Mouse (Mus musculus) retina, embryonic 14.5 days (tissue): ENCODE measurements around the gene Zmiz2.
"Not testable (repeated sequence)": the region's sequence is repeated elsewhere in the genome, so short reads cannot be mapped to it uniquely, and the experiment has no call there.

Source experiments
- DNase-seq: peaks from one replicate; pipeline ENCODE4 v3.0.0-alpha.2; 2015; ENCODE audit warnings: low spot score

Gene Zmiz2

DNA sequence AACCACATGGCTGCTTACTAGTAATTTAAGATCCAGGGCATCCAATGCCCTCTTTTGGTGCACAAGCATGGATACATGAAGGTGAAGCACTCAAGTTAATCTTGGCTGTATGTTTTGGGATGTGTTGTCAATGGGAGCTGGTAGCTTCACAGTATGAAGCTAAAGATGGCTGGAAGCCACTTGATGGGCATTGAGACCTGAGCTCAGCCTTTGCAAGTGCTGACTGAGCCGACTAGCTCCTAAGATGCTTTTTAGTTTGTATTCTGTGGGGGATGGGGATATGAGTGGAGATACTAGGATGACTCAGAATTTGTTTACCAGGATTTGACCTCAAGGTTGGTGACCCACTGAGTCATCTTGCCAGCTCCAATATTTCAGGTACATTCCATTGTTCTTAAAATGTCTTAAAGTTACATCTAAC lies 31.4 kb downstream of the Zmiz2 start:
- no peak for DNase-seq

DNA sequence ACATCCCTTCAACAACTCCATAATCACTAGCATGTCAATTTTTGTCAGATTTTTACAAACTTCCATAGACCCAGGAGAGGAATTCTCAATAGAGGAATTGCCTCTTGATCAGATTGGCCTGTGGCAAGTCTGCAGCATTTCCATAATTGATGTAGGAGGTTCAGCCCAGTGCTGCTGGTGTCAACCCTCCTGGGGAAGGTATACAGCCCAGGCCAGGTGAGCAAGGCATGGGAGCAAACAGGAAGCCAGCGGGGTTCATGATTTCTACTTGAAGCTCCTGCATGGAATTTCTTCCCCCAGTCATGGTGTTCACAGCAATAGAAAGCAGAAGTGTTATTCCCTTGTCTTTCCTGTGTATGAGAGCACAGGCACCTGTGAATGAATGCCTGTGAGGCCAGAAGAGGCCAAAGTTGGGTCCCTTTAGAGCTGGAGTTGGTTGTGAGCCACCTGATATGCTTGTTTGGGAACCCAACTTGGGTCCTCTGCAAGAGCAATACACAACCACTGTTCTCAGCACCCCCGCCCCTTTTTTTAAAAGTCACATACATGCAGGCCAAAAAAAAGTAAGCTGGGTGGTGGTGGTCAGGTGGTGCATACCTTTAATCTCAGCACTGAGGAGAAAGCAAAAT lies 32.0 kb downstream of the Zmiz2 start:
- no peak for DNase-seq

GRCm38 (mm10) chr11:6430186-6430585 lies 41.3 kb downstream of the Zmiz2 start:
- DNase-seq: no peak

DNA sequence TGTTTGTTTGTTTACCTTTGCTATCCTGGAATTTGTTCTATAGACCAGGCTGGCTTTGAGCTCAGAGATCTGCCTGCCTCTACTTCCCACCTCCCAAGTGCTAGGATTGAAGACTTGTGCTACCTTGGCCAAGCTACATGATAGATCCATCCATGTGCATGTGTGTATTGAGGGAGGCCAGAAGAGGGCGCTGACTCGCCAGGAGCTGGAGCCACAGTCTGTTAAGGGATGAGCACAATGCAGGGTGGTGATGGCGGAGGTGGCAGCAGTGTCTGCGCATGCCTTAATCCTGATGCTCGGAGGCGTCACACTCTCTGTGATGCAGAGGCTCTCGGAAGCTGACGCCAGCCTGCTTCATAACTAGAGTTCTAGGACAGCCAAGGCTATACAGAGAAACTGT lies 47.6 kb downstream of the Zmiz2 start:
- peak; percentile 65 for DNase-seq

DNA sequence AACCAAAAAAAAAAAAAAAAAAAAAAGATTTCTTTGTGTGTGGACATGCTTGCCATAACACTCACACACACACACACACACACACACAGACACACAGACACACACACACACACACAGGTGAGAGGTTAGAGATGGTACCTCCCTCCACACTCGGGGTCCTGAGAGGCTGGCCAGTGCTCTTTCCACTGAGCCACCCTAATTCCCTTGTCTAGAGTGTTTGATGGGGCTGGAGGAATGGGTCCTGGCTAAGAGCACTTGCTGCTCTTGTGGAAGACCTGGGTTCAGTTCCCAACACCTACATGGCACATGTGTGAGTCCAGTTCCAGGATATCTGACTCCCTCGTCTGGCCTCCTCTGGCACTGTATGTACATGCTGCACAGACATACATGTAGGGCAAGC lies 48.8 kb downstream of the Zmiz2 start:
- DNase-seq: no peak

DNA sequence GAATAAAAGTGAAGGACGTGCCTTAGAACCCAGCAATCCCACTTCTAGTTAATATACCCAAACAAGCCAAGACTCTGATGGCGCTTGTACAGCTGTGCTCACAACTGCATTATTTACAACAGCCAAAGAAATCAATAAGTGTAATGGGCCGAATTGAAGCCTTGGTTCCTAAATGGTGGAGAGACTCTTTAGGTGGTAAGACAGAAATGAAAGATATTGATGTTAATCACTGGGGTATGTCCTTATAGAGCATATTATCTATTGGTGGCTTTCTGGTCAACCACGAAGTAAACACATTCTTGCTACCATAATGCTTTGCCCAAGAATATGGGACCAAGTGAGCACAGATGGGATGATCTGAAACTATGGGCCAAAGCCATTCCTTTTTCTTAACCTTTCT lies 51.3 kb downstream of the Zmiz2 start:
- no peak for DNase-seq

- no peak for DNase-seq
Measured at GRCm38 (mm10) chr11:6442566-6442965, 53.7 kb downstream of the Zmiz2 start.

- no peak for DNase-seq
Measured at GRCm38 (mm10) chr11:6443102-6443501, 54.2 kb downstream of the Zmiz2 start.

GRCm38 (mm10) chr11:6443727-6444076 lies 54.8 kb downstream of the Zmiz2 start:
- DNase-seq: no peak

DNA sequence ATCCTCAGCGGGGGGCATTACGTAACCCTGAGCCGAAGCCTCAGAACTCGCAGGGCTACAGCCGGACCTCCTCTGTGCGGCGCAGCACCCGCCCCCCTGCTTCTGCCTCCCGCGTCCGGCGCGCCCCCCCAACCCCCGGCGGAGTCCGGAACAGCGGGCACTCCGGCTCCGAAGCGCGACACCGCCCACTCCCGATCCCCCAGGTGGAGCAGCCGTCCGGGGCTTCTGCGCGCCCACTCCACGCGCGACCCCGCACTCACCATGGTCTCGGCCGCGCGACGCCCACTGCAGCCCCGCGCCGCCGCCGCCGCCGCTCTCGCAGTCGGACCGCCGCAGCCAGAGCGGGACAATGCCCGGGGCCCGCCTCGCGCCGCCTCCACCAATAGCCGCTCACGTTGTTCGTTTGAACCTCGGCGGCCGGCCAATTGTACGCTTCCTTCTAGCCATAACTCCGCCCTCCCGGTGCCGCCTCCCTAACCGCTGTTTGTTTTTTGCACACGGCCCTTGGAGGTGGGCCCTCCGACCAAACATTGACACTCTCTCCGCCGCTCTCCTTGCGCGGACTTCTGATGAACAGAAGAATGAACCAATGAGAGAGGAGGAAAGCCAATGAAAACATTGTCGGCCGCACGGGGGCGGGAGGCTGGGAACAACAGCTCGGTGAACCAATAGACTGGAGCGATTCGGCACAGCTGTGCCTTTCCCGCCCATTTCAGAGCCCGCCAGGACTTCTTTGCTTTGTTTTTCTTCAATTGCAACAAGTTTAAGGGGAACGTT lies 55.4 kb downstream of the Zmiz2 start, which contains the start of gene H2afv:
Gene H2afv, minus strand, starts transcription at position 367 of the 777 bp plus-strand sequence.
- DNase-seq: peak; percentile 99

DNA sequence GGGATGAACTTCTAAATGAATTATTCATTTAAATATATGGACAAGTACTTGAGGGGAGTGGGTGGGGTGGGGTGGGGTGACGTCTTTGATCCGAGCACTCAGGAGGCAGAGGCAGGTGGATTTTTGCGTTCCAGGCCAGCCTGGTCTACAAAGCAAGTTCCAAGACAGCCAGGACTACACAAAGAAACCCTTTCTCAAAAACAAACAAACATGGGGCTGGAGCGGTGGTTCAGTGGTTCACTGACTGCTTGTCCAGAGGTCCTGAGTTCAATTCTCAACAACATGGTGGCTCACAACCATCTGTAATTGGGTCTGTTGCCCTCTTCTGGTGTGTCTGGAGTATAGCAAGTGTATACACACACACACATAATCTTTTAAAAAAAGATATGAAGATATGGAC lies 56.6 kb downstream of the Zmiz2 start:
- no peak for DNase-seq

DNA sequence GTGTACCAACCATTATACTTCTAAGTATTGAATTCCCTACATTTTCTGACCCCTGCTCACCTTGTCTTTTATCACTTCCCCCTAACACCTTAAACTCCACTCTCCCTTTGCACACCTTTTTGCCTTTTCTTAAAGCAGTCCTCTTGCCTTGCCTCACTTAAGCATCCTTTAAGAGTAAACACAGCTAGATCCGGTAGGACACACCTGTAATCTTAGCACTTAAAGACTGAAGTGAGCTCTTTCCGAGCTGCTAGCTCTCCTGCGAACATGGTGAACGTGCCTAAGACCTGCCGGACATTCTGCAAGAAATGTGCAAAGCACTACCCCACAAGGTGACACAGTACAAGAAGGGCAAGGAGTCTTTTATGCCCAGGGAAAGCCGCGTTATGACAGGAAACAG lies 57.1 kb downstream of the Zmiz2 start:
- no peak for DNase-seq

DNA sequence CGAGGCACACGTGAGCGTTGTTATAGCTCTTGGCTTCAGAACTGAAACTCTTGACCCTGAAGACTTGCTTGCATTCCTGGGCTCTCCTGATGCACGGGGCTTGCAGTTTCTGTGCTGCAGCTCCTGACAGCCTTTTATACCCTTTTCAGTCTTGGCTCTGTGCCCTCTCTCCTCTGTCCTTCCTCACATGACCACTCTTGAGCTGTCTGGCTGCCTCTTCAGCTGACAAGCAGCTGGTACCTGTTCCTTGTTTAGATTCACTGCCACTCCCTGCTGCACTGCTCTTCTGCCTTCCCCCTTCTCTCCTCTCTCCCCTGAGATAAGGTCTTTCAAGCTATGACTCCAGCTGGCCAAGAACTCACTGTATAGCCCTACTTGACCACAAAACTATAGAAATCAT lies 58.6 kb downstream of the Zmiz2 start:
- DNase-seq: no peak

DNA sequence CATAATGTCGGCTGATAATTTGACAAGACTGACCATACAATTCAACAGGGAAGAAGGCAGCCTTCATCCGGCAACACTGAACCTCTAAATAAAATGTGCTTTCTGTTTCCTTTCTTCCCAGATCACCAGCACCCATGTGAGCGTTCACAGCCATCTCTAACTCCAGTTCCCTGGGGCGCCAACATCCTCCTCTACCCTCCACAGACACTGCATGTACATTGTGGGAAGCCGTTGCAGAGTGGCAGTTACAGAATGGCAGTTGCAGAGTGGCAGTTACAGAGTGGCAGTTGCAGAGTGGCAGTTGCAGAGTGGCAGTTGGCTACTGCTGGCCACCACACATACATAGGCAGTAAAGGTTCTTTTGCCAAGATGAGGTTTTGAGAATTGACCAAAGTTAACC lies 59.3 kb downstream of the Zmiz2 start:
- DNase-seq: not testable (repeated sequence)
